Mouse (Mus musculus) hindbrain, embryonic 10.5 days (tissue): Measurements from ENCODE around the gene Zbtb11. TPM values are rescaled to one million over a fixed set of nuclear protein-coding genes. Genes with fewer than 3 reads are reported as not detected.
"Not testable (repeated sequence)": the region's sequence is repeated elsewhere in the genome, so short reads cannot be mapped to it uniquely, and the experiment has no call there.

Experiments
- DNase-seq: peaks from one replicate; pipeline ENCODE4 v3.0.0-alpha.2; 2017; ENCODE audit warnings: low spot score
- H3K27ac ChIP-seq: fragments of 300-500 bp; sonication (generic); 2 replicates; pipeline ENCODE4 v1.5.1; 2016; ENCODE audit warnings: mild to moderate bottlenecking, moderate library complexity
- H3K27me3 ChIP-seq: fragments of 300-500 bp; sonication (generic); 2 replicates; pipeline ENCODE4 v1.6.1; 2016; ENCODE audit warnings: mild to moderate bottlenecking; ENCODE audit not compliant: poor library complexity, insufficient read depth, severe bottlenecking
- H3K36me3 ChIP-seq: fragments of 300-500 bp; sonication (generic); 2 replicates; pipeline ENCODE4 v1.6.1; 2016; ENCODE audit warnings: mild to moderate bottlenecking, moderate library complexity
- H3K4me1 ChIP-seq: fragments of 300-500 bp; sonication (generic); replicated peaks from 2 replicates; pipeline ENCODE4 v1.6.1; 2016; ENCODE audit warnings: mild to moderate bottlenecking
- H3K4me3 ChIP-seq: fragments of 300-500 bp; sonication (generic); 2 replicates; pipeline ENCODE4 v1.5.1; 2016; ENCODE audit warnings: mild to moderate bottlenecking, moderate library complexity
- H3K9me3 ChIP-seq: fragments of 300-500 bp; sonication (generic); 2 replicates; pipeline ENCODE4 v1.6.1; 2016; ENCODE audit warnings: mild to moderate bottlenecking, moderate library complexity
- WGBS: fragments of 180-500 bp; shearing (Covaris S2); methylation state at CpG from one replicate; pipeline ENCODE4 v1.1.7; 2016; 5-methylcytosine and 5-hydroxymethylcytosine counted together
- polyA plus RNA-seq: library from polyadenylated mRNA; unstranded; fragments of >200 nt; fragmentation: Nextera tagmentation; extraction: Ambion mirVana; gene quantifications from 2 replicates; pipeline ENCODE4 v1.2.1, GENCODE M21; 2016

The Zbtb11 gene
- polyA plus RNA-seq, 1 experiment from 2014 or later, result 15.3 TPM

- DNase-seq, result no peak
- no peaks in the 10 kb centered on the region for H3K36me3 ChIP-seq
- no peak overlapping the region for H3K27ac ChIP-seq
- no peaks in the 10 kb centered on the region for H3K4me1 ChIP-seq
- H3K9me3 ChIP-seq, result no peaks in the 10 kb centered on the region
- H3K27me3 ChIP-seq, result no peaks in the 10 kb centered on the region
- no peak overlapping the region for H3K4me3 ChIP-seq
- 79% methylated on average over 7 of the region's 7 CpGs for WGBS
These were observed 21.9 kb upstream of the Zbtb11 start for GRCm38 (mm10) chr16:55951679-55952327.

DNA sequence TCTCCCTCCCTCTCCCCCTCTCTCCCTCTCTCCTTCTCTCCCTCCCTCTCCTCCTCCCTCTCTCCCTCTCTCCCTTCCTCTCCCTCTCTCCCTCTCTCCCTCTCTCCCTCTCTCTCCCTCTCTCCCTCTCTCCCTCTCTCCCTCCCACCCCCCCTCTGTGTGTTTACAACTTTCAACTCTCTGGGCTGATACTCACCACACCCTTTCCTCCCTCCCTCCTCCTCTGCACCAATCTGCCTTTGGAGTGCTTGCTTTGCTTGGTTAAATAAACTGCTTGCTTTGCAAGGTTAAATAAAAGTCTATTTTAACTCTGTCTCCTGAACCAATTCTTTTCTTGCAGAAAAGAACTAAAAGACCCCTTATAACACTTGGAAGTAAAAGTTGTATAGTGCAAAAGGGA, 20.9 kb upstream of the Zbtb11 start:
- Histone ChIP-seq H3K4me3 (no peak overlapping the region), H3K27me3 (no peaks in the 10 kb centered on the region), H3K36me3 (no peaks in the 10 kb centered on the region), H3K4me1 (no peaks in the 10 kb centered on the region), H3K27ac (no peak overlapping the region), H3K9me3 (no peaks in the 10 kb centered on the region)
- no peak for DNase-seq

GRCm38 (mm10) chr16:55954196-55954595, 19.5 kb upstream of the Zbtb11 start:
- not testable (repeated sequence) for H3K27ac ChIP-seq, H3K9me3 ChIP-seq, H3K36me3 ChIP-seq, H3K27me3 ChIP-seq, H3K4me1 ChIP-seq, H3K4me3 ChIP-seq, DNase-seq
- 92% methylated on average over 9 of the region's 9 CpGs for WGBS

GRCm38 (mm10) chr16:55963068-55963467, 10.6 kb upstream of the Zbtb11 start:
- not testable (repeated sequence) for H3K4me1 ChIP-seq, H3K4me3 ChIP-seq
- 91% methylated on average over 6 of the region's 11 CpGs for WGBS

DNA sequence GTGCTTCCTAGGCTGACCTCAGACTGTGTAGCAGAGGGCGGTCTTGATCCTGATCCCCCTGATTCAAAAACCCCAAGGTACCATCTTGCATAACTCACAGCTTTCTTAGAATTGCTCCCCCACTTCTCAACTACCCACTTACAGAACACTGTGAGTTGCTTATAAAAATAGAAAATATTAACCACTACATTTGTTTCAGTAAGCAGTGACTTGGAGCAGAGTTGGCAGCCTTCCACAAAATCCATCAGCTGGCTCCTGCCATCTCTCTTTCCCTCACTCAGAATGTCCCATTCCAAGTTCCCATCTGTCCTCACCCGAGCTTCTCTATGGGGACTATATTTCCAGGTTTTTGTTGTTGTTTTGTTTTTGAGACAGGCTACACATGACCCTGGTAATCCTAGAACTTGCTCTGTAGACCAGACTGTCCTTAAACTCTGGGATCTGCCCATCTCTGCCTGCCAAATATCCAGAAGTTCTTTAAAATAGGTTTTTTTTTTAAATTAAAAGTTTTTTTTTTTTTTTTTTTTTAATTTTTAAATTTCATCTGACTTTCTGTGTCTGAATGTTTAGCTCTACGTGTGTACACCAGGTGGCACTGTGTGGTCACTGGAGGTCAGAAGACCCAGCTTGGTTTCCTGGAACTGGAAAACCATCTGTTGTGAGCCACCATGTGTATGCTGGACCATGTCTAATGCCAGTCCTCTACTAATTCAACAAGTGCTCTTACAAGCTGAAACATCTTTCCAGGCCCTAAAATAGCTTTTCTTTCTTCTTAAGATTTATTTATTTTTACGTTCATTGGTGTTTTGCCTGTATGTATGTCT, 9.3 kb upstream of the Zbtb11 start:
- no peaks in the 10 kb centered on the region for H3K27me3 ChIP-seq
- peaks cover 10% of the 10 kb centered on the region for H3K4me1 ChIP-seq
- H3K36me3 ChIP-seq, result peaks cover 22% of the 10 kb centered on the region
- H3K27ac ChIP-seq, result no peak overlapping the region
- H3K4me3 ChIP-seq, result no peak overlapping the region
- DNase-seq, result peak; percentile 33
- WGBS, result 66% methylated on average over 4 of the region's 4 CpGs
- no peaks in the 10 kb centered on the region for H3K9me3 ChIP-seq

More at GRCm38 (mm10) chr16:55963068-55963467, 10.6 kb upstream of the Zbtb11 start:
- H3K36me3 ChIP-seq, result peaks cover 11% of the 10 kb centered on the region
- not testable (repeated sequence) for H3K9me3 ChIP-seq, DNase-seq, H3K27ac ChIP-seq, H3K27me3 ChIP-seq

- Histone ChIP-seq H3K4me3 (peak within 1 kb of the TSS; percentile 90), H3K36me3 (peaks cover 42% of the 10 kb centered on the region), H3K27me3 (no peaks in the 10 kb centered on the region), H3K4me1 (peaks cover 13% of the 10 kb centered on the region), H3K9me3 (no peaks in the 10 kb centered on the region), H3K27ac (peak within 1 kb of the TSS; percentile 97)
- peak; percentile 94 for DNase-seq
- under 1% methylated on average over 42 of the region's 42 CpGs for WGBS
These were observed 7.3 kb upstream of the Zbtb11 start, which contains the start of gene Rpl24 for GRCm38 (mm10) chr16:55966212-55966871. Gene Rpl24 (plus strand): TSS chr16:55966275.

GRCm38 (mm10) chr16:55967221-55967620, 6.5 kb upstream of the Zbtb11 start:
- Histone ChIP-seq H3K27me3 (no peaks in the 10 kb centered on the region), H3K36me3 (peaks cover 51% of the 10 kb centered on the region), H3K9me3 (no peaks in the 10 kb centered on the region), H3K4me1 (peaks cover 16% of the 10 kb centered on the region), H3K4me3 (peak overlapping the region; percentile 90), H3K27ac (peak overlapping the region; percentile 97)
- no peak for DNase-seq
- WGBS, result 36% methylated on average over 1 of the region's 1 CpGs

- Histone ChIP-seq H3K4me3 (no peak overlapping the region), H3K9me3 (no peaks in the 10 kb centered on the region), H3K27ac (no peak overlapping the region), H3K27me3 (no peaks in the 10 kb centered on the region), H3K36me3 (peaks cover 55% of the 10 kb centered on the region), H3K4me1 (peaks cover 22% of the 10 kb centered on the region)
- WGBS, result 80% methylated on average over 3 of the region's 3 CpGs
- DNase-seq, result peak; percentile 36
These were observed 4.5 kb upstream of the Zbtb11 start for GRCm38 (mm10) chr16:55969147-55969546.

- no peak for DNase-seq
- Histone ChIP-seq H3K27ac (no peak overlapping the region), H3K4me1 (peaks cover 32% of the 10 kb centered on the region), H3K4me3 (no peak overlapping the region), H3K36me3 (peaks cover 55% of the 10 kb centered on the region), H3K9me3 (no peaks in the 10 kb centered on the region), H3K27me3 (no peaks in the 10 kb centered on the region)
- 95% methylated on average over 5 of the region's 5 CpGs for WGBS
These were observed 3.3 kb upstream of the Zbtb11 start for GRCm38 (mm10) chr16:55970416-55970815.

DNA sequence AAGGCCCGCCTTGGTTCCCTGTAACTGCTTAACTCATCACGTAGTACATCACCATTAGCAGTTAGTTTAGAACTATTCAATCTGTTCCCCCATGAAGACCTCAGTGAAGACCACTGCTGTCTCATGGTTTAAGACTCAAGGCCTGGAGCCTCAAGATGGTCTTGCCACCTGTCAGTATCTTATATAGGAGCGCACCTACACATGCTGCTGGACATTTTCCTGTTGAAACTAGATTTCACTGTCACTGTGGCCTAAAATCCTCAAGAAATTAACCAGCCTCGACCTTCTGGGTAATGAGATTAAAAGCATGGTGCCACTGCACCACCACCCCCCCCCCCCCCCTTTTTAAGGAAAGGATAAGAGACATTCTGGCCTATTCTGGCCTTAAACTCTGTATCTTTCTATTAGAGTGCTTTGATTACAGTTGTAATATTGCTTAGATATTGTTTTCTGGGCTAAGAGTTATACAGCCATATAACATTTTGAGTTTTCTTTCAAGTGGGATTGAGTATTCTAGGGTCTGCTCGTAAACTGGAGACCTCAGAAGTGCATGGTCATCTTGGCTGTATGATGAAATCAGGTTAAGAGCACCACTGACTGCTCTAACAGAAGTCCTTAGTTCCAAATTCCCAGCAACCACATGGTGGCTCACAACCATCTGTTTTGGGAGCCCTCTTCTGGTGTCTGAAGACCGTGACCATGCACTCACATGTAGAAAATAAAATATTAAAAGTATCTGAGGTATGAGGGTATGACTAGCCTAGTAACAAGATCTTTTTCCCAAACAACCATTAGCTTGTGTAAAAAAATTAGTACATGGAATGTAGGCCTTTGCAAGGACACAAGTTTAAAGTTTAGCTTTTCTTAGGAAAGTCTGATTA, 1.7 kb upstream of the Zbtb11 start:
- DNase-seq, result no peak
- peaks cover 35% of the 10 kb centered on the region for H3K4me1 ChIP-seq
- no peaks in the 10 kb centered on the region for H3K27me3 ChIP-seq
- no peak overlapping the region for H3K4me3 ChIP-seq
- H3K36me3 ChIP-seq, result peaks cover 55% of the 10 kb centered on the region
- no peak overlapping the region for H3K27ac ChIP-seq
- 87% methylated on average over 6 of the region's 6 CpGs for WGBS
- H3K9me3 ChIP-seq, result no peaks in the 10 kb centered on the region

DNA sequence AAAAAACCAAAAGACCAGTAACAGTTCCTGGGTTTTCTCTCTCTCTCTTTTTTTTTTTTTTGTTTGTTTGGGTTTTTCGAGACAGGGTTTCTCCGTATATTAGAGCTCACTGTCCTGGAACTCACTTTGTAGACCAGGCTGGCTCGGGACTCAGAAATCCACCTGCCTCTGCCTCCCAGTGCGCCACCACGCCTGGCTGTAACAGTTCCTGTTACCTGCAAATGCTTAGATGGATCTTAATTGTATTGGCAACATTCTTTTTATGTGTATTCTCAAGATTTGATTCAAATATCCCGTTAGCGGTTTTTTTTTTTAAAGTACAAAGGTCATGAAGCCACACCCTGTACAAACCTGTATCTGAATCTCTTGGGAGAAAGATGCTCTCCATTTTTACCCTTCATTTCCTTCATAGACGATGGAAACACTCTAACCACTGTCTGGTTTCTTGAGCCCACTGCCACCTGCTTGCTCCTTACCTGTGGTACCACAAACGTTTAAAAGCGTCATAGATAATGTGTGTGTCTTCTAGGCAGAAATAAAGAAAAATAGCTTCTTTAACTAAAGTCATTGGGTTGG, 969 bp upstream of the Zbtb11 start:
- WGBS, result 63% methylated on average over 10 of the region's 10 CpGs
- Histone ChIP-seq H3K27me3 (no peaks in the 10 kb centered on the region), H3K4me3 (peak overlapping the region; percentile 99), H3K36me3 (peaks cover 50% of the 10 kb centered on the region), H3K4me1 (peaks cover 29% of the 10 kb centered on the region), H3K27ac (peak overlapping the region; percentile 92; the same call in 1 of the 2 replicates), H3K9me3 (no peaks in the 10 kb centered on the region)
- no peak for DNase-seq
